Mouse (Mus musculus): ENCODE measurements around the gene Gm7980.
"Not testable (repeated sequence)": the region's sequence is repeated elsewhere in the genome, so short reads cannot be mapped to it uniquely, and the experiment has no call there.

The Gm7980 gene

DNA sequence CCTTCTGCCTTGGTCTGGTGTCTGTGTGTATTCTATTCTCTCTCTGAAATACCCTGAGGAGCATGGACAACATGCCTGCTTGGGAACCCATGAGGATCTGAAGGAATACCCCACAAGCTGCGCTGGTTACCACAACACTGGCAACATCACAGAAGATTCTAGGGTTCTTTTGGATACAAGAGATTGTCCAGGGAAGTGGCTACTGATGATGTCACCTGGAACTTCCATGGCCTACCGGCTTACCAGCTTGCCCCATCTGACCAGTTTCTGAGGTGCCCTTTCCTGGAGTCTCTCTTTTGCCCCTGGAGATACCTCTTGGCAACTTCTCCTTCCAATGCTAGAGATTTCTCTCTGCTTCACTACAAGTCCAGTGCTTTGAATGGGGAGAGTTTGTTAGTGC lies at the start of gene Gm7980:
Gene Gm7980 (minus strand): TSS at position 101 of the 400 bp plus-strand sequence.
- POLR2A ChIA-PET, CTCF ChIA-PET: not testable (repeated sequence)

DNA sequence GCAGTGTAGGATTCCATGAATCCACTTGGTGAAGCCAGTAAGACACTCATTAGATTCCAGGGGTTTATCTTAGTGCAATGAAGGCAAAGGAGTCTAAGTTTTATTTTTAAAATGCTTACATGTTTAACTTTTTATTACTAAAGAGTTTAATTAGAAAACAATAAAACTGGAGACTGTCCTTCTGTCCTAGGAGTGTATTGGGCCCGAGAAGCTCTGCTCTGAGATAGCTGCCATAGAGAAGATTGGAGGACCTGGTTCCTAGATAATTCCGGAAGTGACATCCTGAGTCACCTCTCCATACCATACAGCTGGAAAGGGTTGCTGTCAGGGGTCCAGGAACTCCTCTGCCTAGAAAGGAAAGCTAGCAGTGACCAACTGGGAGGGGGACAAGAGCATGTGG lies 36.6 kb upstream of the Gm7980 start, which contains the start of gene 1700024B05Rik:
Gene 1700024B05Rik (plus strand): TSS at position 301 of the 400 bp plus-strand sequence.
- CTCF ChIA-PET, POLR2A ChIA-PET: not testable (repeated sequence)

DNA sequence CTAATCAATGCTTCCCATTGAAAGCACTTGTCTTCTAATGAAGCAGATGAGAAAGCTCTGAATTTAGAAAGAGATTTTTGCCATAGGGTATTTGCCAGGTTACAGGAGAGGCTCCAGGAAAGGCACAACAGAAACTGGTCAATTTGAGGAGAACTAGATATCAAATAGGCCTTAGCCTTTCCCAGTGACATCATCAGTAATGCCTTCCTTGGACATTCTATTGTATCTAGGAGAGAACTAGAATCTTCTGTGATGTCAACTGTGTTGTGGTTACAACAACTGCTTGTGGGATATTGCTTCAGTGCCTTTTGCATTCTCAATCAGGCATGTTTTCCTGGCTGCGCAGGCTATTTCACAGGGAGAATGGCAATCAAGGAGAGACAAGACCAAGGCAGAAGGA lies 17.6 kb upstream of the Gm7980 start, which contains the start of gene 1700049E17Rik1:
Gene 1700049E17Rik1 (plus strand): TSS at position 301 of the 400 bp plus-strand sequence.
- POLR2A ChIA-PET, CTCF ChIA-PET: not testable (repeated sequence)
